In the genomic region with DNA sequence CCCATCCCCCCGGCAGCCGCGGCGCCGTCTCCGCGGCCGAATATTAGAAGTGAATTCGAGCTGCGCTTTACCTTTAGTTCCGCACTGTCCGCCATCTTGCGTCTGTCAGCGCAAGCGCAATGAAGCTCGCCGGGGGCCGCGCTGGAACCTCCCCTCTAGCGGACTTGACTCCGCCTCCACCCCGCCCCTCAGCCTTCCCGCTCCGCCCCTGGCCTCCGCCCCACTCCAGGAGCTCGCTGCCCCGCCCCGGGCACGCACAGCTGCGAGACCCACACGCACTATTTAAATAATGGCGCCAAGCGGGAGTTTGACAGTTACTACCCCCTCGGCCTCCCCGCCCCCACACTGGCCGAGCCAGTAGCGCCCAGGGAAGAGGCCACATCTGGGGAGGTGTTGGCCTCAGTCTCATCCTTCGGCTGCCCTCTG, we compare ENCODE assay signal across 8 mouse cellular contexts. TPM values are rescaled to one million over a fixed set of nuclear protein-coding genes. Genes with fewer than 3 reads are reported as not detected.
A peak's percentile ranks its signal among the peaks of the same experiment; 100 is the strongest.
DNase-seq lines count a peak whose midpoint lies in the region; ATAC-seq lines count a peak whose summit lies in the region.

No protein-coding gene starts in this region.

- peak overlapping the region; percentile 74 for H3K4me3 ChIP-seq in intestine, embryonic 14.5 days (ENCODE audit: low read depth, low read length)

- H3K9me3 ChIP-seq in intestine, embryonic 14.5 days (ENCODE audit: control insufficient read depth, low read length): no peaks in the 10 kb centered on the region

- H3K27me3 ChIP-seq in intestine, embryonic 14.5 days (replicated peaks; ENCODE audit: control insufficient read depth, insufficient read depth, low read length): no peaks in the 10 kb centered on the region

- peak; percentile 97 to 98 for DNase-seq in adrenal gland, adult 18-20 months (ENCODE audit: low spot score in 2 of 2)
- DNase-seq in embryo, embryonic 11 days: peak; percentile 97
- DNase-seq in gastrocnemius, postnatal 25 days: peak; percentile 96
- peak; percentile 98 for DNase-seq in intestine, embryonic 14.5 days (ENCODE audit: low spot score)
- peak; percentile 96 to 98 for DNase-seq in left cerebral cortex, postnatal 14 days (ENCODE audit: low spot score in 2 of 2)
- peak; percentile 97 for DNase-seq in mesoderm, embryonic 11.5 days (ENCODE audit: low read depth, low spot score)
- DNase-seq in right cerebral cortex, postnatal 36 days (ENCODE audit: low spot score in 2 of 2): peak; percentile 95
- peak; percentile 99 for DNase-seq in yolk sac, embryonic 10.5 days (ENCODE audit: low spot score)

- H3K36me3 ChIP-seq in intestine, embryonic 14.5 days (ENCODE audit: control insufficient read depth, insufficient read depth, low read length): no peaks in the 10 kb centered on the region

- intact Hi-C loops in left cerebral cortex, postnatal 14 days (cut with DNase I): loop anchor here (2.0 to 5.0 kb wide), 2 partner anchors 77 to 144 kb away; no protein-coding TSS in a partner anchor

- peak; percentile 94 for ATAC-seq in intestine, embryonic 14.5 days (replicated peaks; ENCODE audit: low FRiP score, low TSS enrichment, low read depth)

- peak overlapping the region; percentile 87 for H3K9ac ChIP-seq in intestine, embryonic 14.5 days (ENCODE audit: low read length)

- H3K27ac ChIP-seq in intestine, embryonic 14.5 days (ENCODE audit: low read depth): peak overlapping the region; percentile 96

- peak overlapping the region; percentile 71 for H3K4me2 ChIP-seq in intestine, embryonic 14.5 days (ENCODE audit: low read length)

- H3K4me1 ChIP-seq in intestine, embryonic 14.5 days (replicated peaks; ENCODE audit: control insufficient read depth, insufficient read depth, low read length): peaks cover 16% of the 10 kb centered on the region

- WGBS in intestine, embryonic 14.5 days: 1% methylated on average over 38 of the region's 38 CpGs

RNA-seq across cellular contexts. Expression of gene Pias1, which starts 6.9 kb away (rescaled TPM):
- total RNA-seq in adrenal gland, adult 18-20 months (2021): 10 to 100 TPM; 36.0 to 36.2 TPM
- 10 to 100 TPM; 12.8 to 15.1 TPM for total RNA-seq in gastrocnemius, postnatal 25 days (2021)
- 51.4 and 60.6 TPM in 2 replicates for polyA plus RNA-seq in intestine, embryonic 14.5 days (2014; fragmentation: Nextera tagmentation; extraction: Ambion mirVana)
- 10 to 100 TPM; 55.2 to 55.8 TPM for total RNA-seq in left cerebral cortex, postnatal 14 days (2021)

Comparison
In these comparisons a context has a peak if more than half of its experiments do, and no peak if none do; other contexts are left out.
1. Peak in every context shown above with its lines: DNase-seq, ATAC-seq, H3K4me3 ChIP-seq and H3K27ac ChIP-seq.